Mouse (Mus musculus) stomach, postnatal 0 days (tissue): ENCODE results near the gene Tinagl1.

Source experiments
- CTCF ChIP-seq: IDR thresholded peaks from 2 replicates; pipeline ENCODE4 v1.5.1; 2016; ENCODE audit warnings: antibody characterized with exemption, low read depth, mild to moderate bottlenecking, moderate library complexity
- EP300 ChIP-seq: optimal IDR thresholded peaks from 2 replicates; pipeline ENCODE3; 2016; ENCODE audit warnings: antibody characterized with exemption

GRCm38 (mm10) chr4:130131448-130132105, 43.3 kb downstream of the Tinagl1 start:
- no peak for TF ChIP-seq CTCF
- no peak for TF ChIP-seq EP300
